Mouse (Mus musculus) lung, adult 2 months (tissue): ENCODE measurements around the gene Gm4792. TPM values are rescaled to one million over a fixed set of nuclear protein-coding genes. Genes with fewer than 3 reads are reported as not detected.

ENCODE experiments used
- DNase-seq: peaks from one replicate; pipeline ENCODE4 v3.0.0; 2022
- H3K4me1 ChIP-seq: fragments of 200-500 bp; 2 replicates; pipeline ENCODE4 v1.6.1; 2011; ENCODE audit warnings: low read length; ENCODE audit not compliant: control insufficient read depth, insufficient read depth
- H3K4me3 ChIP-seq: fragments of 200-500 bp; replicated peaks from 2 replicates; pipeline ENCODE3; 2011; ENCODE audit warnings: low read depth, mild to moderate bottlenecking, control low read depth, low read length; ENCODE audit errors: extremely low read depth
- CTCF ChIP-seq: fragments of 200-500 bp; IDR thresholded peaks from 2 replicates; pipeline ENCODE4 v1.5.1; 2011; ENCODE audit warnings: mild to moderate bottlenecking, low read length, control low read depth; ENCODE audit not compliant: insufficient read depth
- POLR2A ChIP-seq: fragments of 200-500 bp; IDR thresholded peaks from 2 replicates; pipeline ENCODE4 v1.6.1; 2011; ENCODE audit warnings: low read depth, mild to moderate bottlenecking, control low read depth, low read length, borderline replicate concordance; ENCODE audit errors: extremely low read depth
- WGBS: fragments of 180-500 bp; shearing (Covaris S2); methylation state at CpG from one replicate; pipeline ENCODE4 v1.1.7; 2018; 5-methylcytosine and 5-hydroxymethylcytosine counted together
- polyA plus RNA-seq: library from polyadenylated mRNA; depleted of rRNA; stranded (reverse); fragments of >200 nt; gene quantifications from 2 replicates; pipeline ENCODE4 v1.2.3, GENCODE M21; 2012; rRNA removed

Gm4792 gene
- polyA plus RNA-seq, 1 experiment, result not detected

GRCm38 (mm10) chr10:94247748-94248349, 50.7 kb downstream of the Gm4792 start:
- no peak for TF ChIP-seq POLR2A
- TF ChIP-seq CTCF, result no peak
- DNase-seq, result no peak
- 75% methylated on average over 7 of the region's 7 CpGs for WGBS
- Histone ChIP-seq H3K4me1 (no peaks in the 10 kb centered on the region), H3K4me3 (no peak overlapping the region)

Other genes starting within 250 kb of the Gm4792 start
- gene Nr2c1, start 150.7 kb downstream of the Gm4792 start, polyA plus RNA-seq, result 3.8 and 5.2 TPM in 2 replicates
- 35.4 and 61.4 TPM in 2 replicates for gene Ndufa12, start 100.0 kb downstream of the Gm4792 start, polyA plus RNA-seq
- gene Tmcc3, start 13.2 kb upstream of the Gm4792 start, polyA plus RNA-seq, result 42.5 and 46.8 TPM in 2 replicates